Mouse (Mus musculus): ENCODE measurements at regions not wholly inside any gene's neighbourhood (a gene's known extent, or its start where the extent isn't known, plus 50 kb on each side); places are given as distances from the start of the nearest gene placed in this dataset.

- Histone ChIP-seq H3K36me3 (ENCODE audit: insufficient read depth, low read length) (no peaks in the 10 kb centered on the region), H3K27me3 (ENCODE audit: insufficient read depth, low read length) (no peaks in the 10 kb centered on the region), H3K4me1 (replicated peaks; ENCODE audit: low read depth, low read length) (no peaks in the 10 kb centered on the region), H3K4me3 (replicated peaks; ENCODE audit: low read length) (no peak overlapping the region), H3K9me3 (ENCODE audit: low read length) (0 out of 2 replicates have a peak, but pooled peaks cover 4% of the 10 kb centered on the region)
- no peak for TF ChIP-seq CTCF (conservative IDR thresholded peaks at IDR 0.05; ENCODE audit: low read length)
- no peak for TF ChIP-seq NANOG (IDR thresholded peaks at IDR 0.05; ENCODE audit: borderline replicate concordance, low read length)
- TF ChIP-seq POU5F1 (IDR thresholded peaks at IDR 0.05; ENCODE audit: borderline replicate concordance, low read length), result no peak
Measured at GRCm38 (mm10) chr16:71997634-71998278, 310.4 kb upstream of the Robo1 start.

- Histone ChIP-seq H3K9me3 (ENCODE audit: low read length) (no peaks in the 10 kb centered on the region), H3K27me3 (ENCODE audit: insufficient read depth, low read length) (peaks cover 35% of the 10 kb centered on the region), H3K36me3 (ENCODE audit: insufficient read depth, low read length) (no peaks in the 10 kb centered on the region), H3K4me1 (replicated peaks; ENCODE audit: low read depth, low read length) (peaks cover 20% of the 10 kb centered on the region), H3K4me3 (replicated peaks; ENCODE audit: low read length) (peak overlapping the region; percentile 21)
- TF ChIP-seq CTCF (conservative IDR thresholded peaks at IDR 0.05; ENCODE audit: low read length) (peak; percentile 10; the same call in 1 of the 2 replicates), POU5F1 (IDR thresholded peaks at IDR 0.05; ENCODE audit: borderline replicate concordance, low read length) (no peak), NANOG (IDR thresholded peaks at IDR 0.05; ENCODE audit: borderline replicate concordance, low read length) (no peak)
Measured at GRCm38 (mm10) chr16:72027404-72028215, 280.5 kb upstream of the Robo1 start.

- H3K36me3 ChIP-seq (ENCODE audit: insufficient read depth, low read length), result no peaks in the 10 kb centered on the region
Measured at GRCm38 (mm10) chr16:72028216-72028610, 279.9 kb upstream of the Robo1 start.

GRCm38 (mm10) chr16:72028798-72029197 is 279.3 kb upstream of the Robo1 start:
- Histone ChIP-seq H3K4me1 (replicated peaks; ENCODE audit: low read depth, low read length) (peaks cover 20% of the 10 kb centered on the region), H3K9me3 (ENCODE audit: low read length) (no peaks in the 10 kb centered on the region), H3K4me3 (replicated peaks; ENCODE audit: low read length) (peak overlapping the region; percentile 58), H3K36me3 (ENCODE audit: insufficient read depth, low read length) (no peaks in the 10 kb centered on the region), H3K27me3 (ENCODE audit: insufficient read depth, low read length) (peaks cover 35% of the 10 kb centered on the region)
- TF ChIP-seq NANOG (IDR thresholded peaks at IDR 0.05; ENCODE audit: borderline replicate concordance, low read length) (no peak), POU5F1 (IDR thresholded peaks at IDR 0.05; ENCODE audit: borderline replicate concordance, low read length) (no peak), CTCF (conservative IDR thresholded peaks at IDR 0.05; ENCODE audit: low read length) (no peak)

More at GRCm38 (mm10) chr16:72028216-72028610, 279.9 kb upstream of the Robo1 start:
- no peak for TF ChIP-seq POU5F1 (IDR thresholded peaks at IDR 0.05; ENCODE audit: borderline replicate concordance, low read length)
- TF ChIP-seq NANOG (IDR thresholded peaks at IDR 0.05; ENCODE audit: borderline replicate concordance, low read length), result no peak
- TF ChIP-seq CTCF (conservative IDR thresholded peaks at IDR 0.05; ENCODE audit: low read length), result no peak
- peaks cover 35% of the 10 kb centered on the region for H3K27me3 ChIP-seq (ENCODE audit: insufficient read depth, low read length)
- peak overlapping the region; percentile 21; the same call in 1 of the 2 replicates for H3K4me3 ChIP-seq (replicated peaks; ENCODE audit: low read length)
- H3K4me1 ChIP-seq (replicated peaks; ENCODE audit: low read depth, low read length), result peaks cover 20% of the 10 kb centered on the region
- no peaks in the 10 kb centered on the region for H3K9me3 ChIP-seq (ENCODE audit: low read length)

GRCm38 (mm10) chr16:72029273-72029672 is 278.8 kb upstream of the Robo1 start:
- TF ChIP-seq CTCF (conservative IDR thresholded peaks at IDR 0.05; ENCODE audit: low read length) (no peak), POU5F1 (IDR thresholded peaks at IDR 0.05; ENCODE audit: borderline replicate concordance, low read length) (no peak), NANOG (IDR thresholded peaks at IDR 0.05; ENCODE audit: borderline replicate concordance, low read length) (no peak)
- Histone ChIP-seq H3K9me3 (ENCODE audit: low read length) (no peaks in the 10 kb centered on the region), H3K27me3 (ENCODE audit: insufficient read depth, low read length) (peaks cover 35% of the 10 kb centered on the region), H3K36me3 (ENCODE audit: insufficient read depth, low read length) (no peaks in the 10 kb centered on the region), H3K4me1 (replicated peaks; ENCODE audit: low read depth, low read length) (peaks cover 20% of the 10 kb centered on the region), H3K4me3 (replicated peaks; ENCODE audit: low read length) (peak overlapping the region; percentile 58)

GRCm38 (mm10) chr16:72068254-72068653 is 239.9 kb upstream of the Robo1 start:
- H3K4me1 ChIP-seq (replicated peaks; ENCODE audit: low read depth, low read length), result peaks cover 6% of the 10 kb centered on the region; the same call in 1 of the 2 replicates
- H3K27me3 ChIP-seq (ENCODE audit: insufficient read depth, low read length), result no peaks in the 10 kb centered on the region
- H3K4me3 ChIP-seq (replicated peaks; ENCODE audit: low read length), result no peak overlapping the region
- H3K9me3 ChIP-seq (ENCODE audit: low read length), result no peaks in the 10 kb centered on the region
- TF ChIP-seq CTCF (conservative IDR thresholded peaks at IDR 0.05; ENCODE audit: low read length), result no peak
- no peak for TF ChIP-seq POU5F1 (IDR thresholded peaks at IDR 0.05; ENCODE audit: borderline replicate concordance, low read length)
- no peak for TF ChIP-seq NANOG (IDR thresholded peaks at IDR 0.05; ENCODE audit: borderline replicate concordance, low read length)
- H3K36me3 ChIP-seq (ENCODE audit: insufficient read depth, low read length), result no peaks in the 10 kb centered on the region

- Histone ChIP-seq H3K4me3 (replicated peaks; ENCODE audit: low read length) (no peak overlapping the region), H3K36me3 (ENCODE audit: insufficient read depth, low read length) (no peaks in the 10 kb centered on the region), H3K9me3 (ENCODE audit: low read length) (no peaks in the 10 kb centered on the region), H3K27me3 (ENCODE audit: insufficient read depth, low read length) (no peaks in the 10 kb centered on the region), H3K4me1 (replicated peaks; ENCODE audit: low read depth, low read length) (peaks cover 6% of the 10 kb centered on the region; the same call in 1 of the 2 replicates)
- TF ChIP-seq NANOG (IDR thresholded peaks at IDR 0.05; ENCODE audit: borderline replicate concordance, low read length) (no peak), CTCF (conservative IDR thresholded peaks at IDR 0.05; ENCODE audit: low read length) (no peak), POU5F1 (IDR thresholded peaks at IDR 0.05; ENCODE audit: borderline replicate concordance, low read length) (no peak)
Measured at GRCm38 (mm10) chr16:72069581-72069980, 238.5 kb upstream of the Robo1 start.

GRCm38 (mm10) chr16:72071756-72072471 is 236.2 kb upstream of the Robo1 start:
- no peaks in the 10 kb centered on the region for H3K36me3 ChIP-seq (ENCODE audit: insufficient read depth, low read length)
- H3K9me3 ChIP-seq (ENCODE audit: low read length), result no peaks in the 10 kb centered on the region
- H3K4me3 ChIP-seq (replicated peaks; ENCODE audit: low read length), result no peak overlapping the region
- TF ChIP-seq CTCF (conservative IDR thresholded peaks at IDR 0.05; ENCODE audit: low read length), result no peak
- TF ChIP-seq POU5F1 (IDR thresholded peaks at IDR 0.05; ENCODE audit: borderline replicate concordance, low read length), result peak; percentile 88; the same call in 1 of the 2 replicates
- TF ChIP-seq NANOG (IDR thresholded peaks at IDR 0.05; ENCODE audit: borderline replicate concordance, low read length), result 0 out of 2 replicates have a peak, but pooled peaks have one; percentile 29
- peaks cover 6% of the 10 kb centered on the region; the same call in 1 of the 2 replicates for H3K4me1 ChIP-seq (replicated peaks; ENCODE audit: low read depth, low read length)
- no peaks in the 10 kb centered on the region for H3K27me3 ChIP-seq (ENCODE audit: insufficient read depth, low read length)

Data from E14TG2a.4 (cell line).